Mouse (Mus musculus) embryonic facial prominence, embryonic 13.5 days (tissue): Measurements from ENCODE around the gene Hdac1. TPM values are rescaled to one million over a fixed set of nuclear protein-coding genes. Genes with fewer than 3 reads are reported as not detected.
A peak's percentile ranks its signal among the peaks of the same experiment; 100 is the strongest.

Source experiments
- ATAC-seq: fragments of 200-750 bp; cut with Nextera tagmentation; 2 replicates; pipeline ENCODE4 v1.8.0; 2017; ENCODE audit warnings: low read depth; ENCODE audit not compliant: insufficient number of reproducible peaks, insufficient read depth, low FRiP score, low TSS enrichment
- H3K27ac ChIP-seq: fragments of 300-500 bp; sonication (generic); 2 replicates; pipeline ENCODE4 v1.5.1; 2015; ENCODE audit warnings: moderate library complexity, mild to moderate bottlenecking, inconsistent platforms
- H3K27me3 ChIP-seq: fragments of 300-500 bp; sonication (generic); 2 replicates; pipeline ENCODE4 v1.6.1; 2015; ENCODE audit warnings: mild to moderate bottlenecking, inconsistent platforms
- H3K36me3 ChIP-seq: fragments of 300-500 bp; sonication (generic); 2 replicates; pipeline ENCODE4 v1.6.1; 2015; ENCODE audit warnings: mild to moderate bottlenecking, inconsistent platforms
- H3K4me1 ChIP-seq: fragments of 300-500 bp; sonication (generic); 2 replicates; pipeline ENCODE4 v1.6.1; 2015; ENCODE audit warnings: inconsistent platforms
- H3K4me2 ChIP-seq: fragments of 300-500 bp; sonication (generic); 2 replicates; pipeline ENCODE4 v1.6.1; 2015; ENCODE audit warnings: moderate library complexity, mild to moderate bottlenecking, inconsistent platforms
- H3K4me3 ChIP-seq: fragments of 300-500 bp; sonication (generic); 2 replicates; pipeline ENCODE4 v1.5.1; 2015; ENCODE audit warnings: mild to moderate bottlenecking, inconsistent platforms
- H3K9ac ChIP-seq: fragments of 300-500 bp; sonication (generic); 2 replicates; pipeline ENCODE4 v1.6.1; 2015; ENCODE audit warnings: mild to moderate bottlenecking, inconsistent platforms
- H3K9me3 ChIP-seq: fragments of 300-500 bp; sonication (generic); 2 replicates; pipeline ENCODE4 v1.6.1; 2016; ENCODE audit warnings: inconsistent platforms
- WGBS: fragments of 180-500 bp; shearing (Covaris S2); methylation state at CpG from one replicate; pipeline ENCODE4 v1.1.7; 2015; ENCODE audit warnings: mixed read lengths; 5-methylcytosine and 5-hydroxymethylcytosine counted together
- microRNA-seq: library from miRNA; unstranded; fragments of <30 nt; microRNA quantifications from one replicate; pipeline ENCODE4, GENCODE M21; 2016
- polyA plus RNA-seq: library from polyadenylated mRNA; unstranded; fragments of >200 nt; fragmentation: Nextera tagmentation; extraction: Ambion mirVana; gene quantifications from 2 replicates; pipeline ENCODE4 v1.2.1, GENCODE M21; 2015

Gene Hdac1
- polyA plus RNA-seq, 1 experiment from 2014 or later: 240 TPM

GRCm38 (mm10) chr4:129495672-129496562, 46.6 kb downstream of the Hdac1 start:
- Histone ChIP-seq H3K27ac (no peak overlapping the region), H3K9ac (peak overlapping the region; percentile 44), H3K27me3 (peaks cover 22% of the 10 kb centered on the region), H3K9me3 (no peaks in the 10 kb centered on the region), H3K36me3 (no peaks in the 10 kb centered on the region), H3K4me3 (0 out of 2 replicates have a peak overlapping the region, but pooled peaks have one; percentile 6), H3K4me1 (peaks cover 30% of the 10 kb centered on the region), H3K4me2 (peak overlapping the region; percentile 37)
- ATAC-seq: no peak
- 30% methylated on average over 16 of the region's 16 CpGs for WGBS

- H3K27me3 ChIP-seq: peaks cover 32% of the 10 kb centered on the region
- 72% methylated on average over 7 of the region's 7 CpGs for WGBS
- H3K4me1 ChIP-seq: peaks cover 26% of the 10 kb centered on the region
- H3K4me3 ChIP-seq: no peak overlapping the region
- no peak for ATAC-seq
- H3K4me2 ChIP-seq: no peak overlapping the region
- H3K9me3 ChIP-seq: no peaks in the 10 kb centered on the region
- H3K36me3 ChIP-seq: no peaks in the 10 kb centered on the region
- H3K27ac ChIP-seq: no peak overlapping the region
- H3K9ac ChIP-seq: no peak overlapping the region
Measured at GRCm38 (mm10) chr4:129494681-129495080, 47.8 kb downstream of the Hdac1 start.

GRCm38 (mm10) chr4:129490972-129491880, 51.3 kb downstream of the Hdac1 start, which contains the start of the genes Tssk3 and Fam229a:
TSS of gene Tssk3 (minus strand) at chr4:129491022.
TSS of gene Fam229a (plus strand) at chr4:129491190.
- Histone ChIP-seq H3K4me3 (peak within 1 kb of the TSS; percentile 42), H3K36me3 (peaks cover 32% of the 10 kb centered on the region), H3K4me1 (peaks cover 17% of the 10 kb centered on the region), H3K27ac (no peak within 1 kb of the TSS), H3K9me3 (no peaks in the 10 kb centered on the region), H3K4me2 (peak within 1 kb of the TSS; percentile 77), H3K9ac (peak within 1 kb of the TSS; percentile 62), H3K27me3 (peaks cover 32% of the 10 kb centered on the region)
- peak; percentile 34; the same call in 1 of the 2 replicates for ATAC-seq
- WGBS: 4% methylated on average over 68 of the region's 70 CpGs

GRCm38 (mm10) chr4:129481090-129481489, 61.4 kb downstream of the Hdac1 start:
- Histone ChIP-seq H3K4me1 (no peaks in the 10 kb centered on the region), H3K9me3 (no peaks in the 10 kb centered on the region), H3K27ac (no peak overlapping the region), H3K27me3 (no peaks in the 10 kb centered on the region), H3K4me2 (no peak overlapping the region), H3K36me3 (peaks cover 92% of the 10 kb centered on the region), H3K4me3 (no peak overlapping the region), H3K9ac (no peak overlapping the region)
- 86% methylated on average over 1 of the region's 1 CpGs for WGBS
- no peak for ATAC-seq

- ATAC-seq: no peak
- no peaks in the 10 kb centered on the region for H3K9me3 ChIP-seq
- H3K4me3 ChIP-seq: no peak overlapping the region
- no peak overlapping the region for H3K4me2 ChIP-seq
- no peaks in the 10 kb centered on the region for H3K4me1 ChIP-seq
- H3K27me3 ChIP-seq: no peaks in the 10 kb centered on the region
- H3K9ac ChIP-seq: no peak overlapping the region
- 85% methylated on average over 3 of the region's 3 CpGs for WGBS
- no peak overlapping the region for H3K27ac ChIP-seq
- peaks cover 91% of the 10 kb centered on the region for H3K36me3 ChIP-seq
Measured at GRCm38 (mm10) chr4:129479863-129480262, 62.6 kb downstream of the Hdac1 start.

- WGBS: 90% methylated on average over 11 of the region's 11 CpGs
- no peak for ATAC-seq
Measured at GRCm38 (mm10) chr4:129476047-129476446, 66.5 kb downstream of the Hdac1 start.

More at GRCm38 (mm10) chr4:129476047-129476446, 66.5 kb downstream of the Hdac1 start:
- H3K27me3 ChIP-seq: no peaks in the 10 kb centered on the region
- no peaks in the 10 kb centered on the region for H3K4me1 ChIP-seq
- no peak overlapping the region for H3K9ac ChIP-seq
- H3K9me3 ChIP-seq: no peaks in the 10 kb centered on the region
- no peak overlapping the region for H3K4me2 ChIP-seq
- H3K4me3 ChIP-seq: no peak overlapping the region
- no peak overlapping the region for H3K27ac ChIP-seq
- peaks cover 88% of the 10 kb centered on the region for H3K36me3 ChIP-seq

Small RNA genes lying within 50 kb of the gene (microRNA-seq; reads per million reads assigned to microRNA genes)
- not detected for gene Mir8119

Other genes starting within 250 kb of the Hdac1 start
- gene Rbbp4, start 207.3 kb downstream of the Hdac1 start, polyA plus RNA-seq: 469 and 486 TPM in 2 replicates
- gene Zbtb8os, start 207.0 kb downstream of the Hdac1 start, polyA plus RNA-seq: 44.4 and 45.5 TPM in 2 replicates
- gene Zbtb8a, start 164.6 kb downstream of the Hdac1 start, polyA plus RNA-seq: 13.6 and 14.2 TPM in 2 replicates
- 2.5 and 2.8 TPM in 2 replicates for gene Zbtb8b, start 101.9 kb downstream of the Hdac1 start, polyA plus RNA-seq
- 27.6 and 29.9 TPM in 2 replicates for gene Bsdc1, start 81.1 kb downstream of the Hdac1 start, polyA plus RNA-seq
- gene Tssk3, start 51.7 kb downstream of the Hdac1 start, polyA plus RNA-seq: not detected in 2 replicates
- gene Fam229a, start 51.5 kb downstream of the Hdac1 start, polyA plus RNA-seq: not detected in 2 replicates
- gene Marcksl1, start 29.1 kb downstream of the Hdac1 start, polyA plus RNA-seq: 839 and 1,023 TPM in 2 replicates
- gene Lck, start 30.9 kb upstream of the Hdac1 start, polyA plus RNA-seq: 7.4 and 9.5 TPM in 2 replicates
- gene Fam167b, start 35.8 kb upstream of the Hdac1 start, polyA plus RNA-seq: 3.4 and 5.8 TPM in 2 replicates
- gene Eif3i, start 57.9 kb upstream of the Hdac1 start, polyA plus RNA-seq: 274 and 289 TPM in 2 replicates
- gene Tmem234, start 58.0 kb upstream of the Hdac1 start, polyA plus RNA-seq: 195 and 215 TPM in 2 replicates
- 2.2 and 3.1 TPM in 2 replicates for gene Dcdc2b, start 71.5 kb upstream of the Hdac1 start, polyA plus RNA-seq
- 33.7 and 36.5 TPM in 2 replicates for gene Iqcc, start 76.4 kb upstream of the Hdac1 start, polyA plus RNA-seq
- 69.7 and 73.3 TPM in 2 replicates for gene Ccdc28b, start 81.2 kb upstream of the Hdac1 start, polyA plus RNA-seq
- gene Txlna, start 98.4 kb upstream of the Hdac1 start, polyA plus RNA-seq: 90.7 and 92.9 TPM in 2 replicates
- gene Kpna6, start 130.1 kb upstream of the Hdac1 start, polyA plus RNA-seq: 16.1 and 19.1 TPM in 2 replicates
- 14.8 and 18.5 TPM in 2 replicates for gene Tmem39b, start 154.1 kb upstream of the Hdac1 start, polyA plus RNA-seq
- 143 and 152 TPM in 2 replicates for gene Khdrbs1, start 199.6 kb upstream of the Hdac1 start, polyA plus RNA-seq